Mouse (Mus musculus) central nervous system, embryonic 14 days (tissue): ENCODE measurements around the gene Mef2a. TPM values are rescaled to one million over a fixed set of nuclear protein-coding genes. Genes with fewer than 3 reads are reported as not detected.

ENCODE experiments used
- polyA plus RNA-seq: library from polyadenylated mRNA; depleted of rRNA; stranded (reverse); fragments of >200 nt; gene quantifications from 2 replicates; pipeline ENCODE4 v1.2.3, GENCODE M21; 2012; rRNA removed

Mef2a gene
- polyA plus RNA-seq = 31.8 and 35.4 TPM in 2 replicates

DNA sequence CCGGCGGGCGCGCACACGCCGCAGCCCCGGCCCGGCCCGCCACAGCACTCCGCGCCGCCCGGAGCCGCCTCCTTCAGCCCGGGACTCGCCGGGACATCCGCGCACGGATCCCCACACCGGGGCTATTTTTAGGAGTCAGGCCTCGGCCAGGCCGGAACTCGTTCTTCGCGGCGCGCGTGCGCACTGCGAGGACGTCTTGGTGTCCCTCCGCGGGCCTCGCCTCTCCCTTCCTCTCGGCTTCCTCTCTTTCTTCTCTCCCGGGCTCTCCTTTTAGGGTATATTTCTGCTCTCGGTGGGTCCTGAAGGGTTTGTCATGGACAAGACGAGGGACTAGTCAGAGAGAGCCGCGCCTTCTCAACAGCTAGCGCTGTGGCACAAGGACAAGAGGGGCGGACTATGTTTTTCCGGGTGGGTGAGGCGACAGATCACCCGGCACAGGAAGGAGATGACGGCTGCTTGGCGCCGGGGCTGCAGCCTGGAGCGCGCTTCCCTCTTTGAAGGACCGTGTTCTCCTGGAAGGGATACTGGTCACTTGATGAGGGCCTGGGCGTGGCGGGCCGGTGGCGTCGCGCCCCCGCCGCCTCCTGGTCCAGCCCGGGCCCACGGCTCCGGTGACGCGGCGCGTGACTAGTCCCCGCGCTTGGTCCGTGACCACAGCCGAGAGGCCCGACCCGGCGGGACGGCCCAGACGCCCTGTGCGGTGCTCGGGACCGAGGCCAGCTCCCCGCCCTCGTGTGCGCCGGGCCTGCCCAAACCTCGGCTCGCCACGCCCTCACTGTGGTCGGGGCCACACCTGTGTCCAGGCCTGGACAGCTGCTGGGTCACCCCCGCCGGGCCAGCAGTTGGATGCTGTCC is at the start of gene Mef2a:
Gene Mef2a (minus strand): TSS at position 130 of the 855 bp plus-strand sequence.

DNA sequence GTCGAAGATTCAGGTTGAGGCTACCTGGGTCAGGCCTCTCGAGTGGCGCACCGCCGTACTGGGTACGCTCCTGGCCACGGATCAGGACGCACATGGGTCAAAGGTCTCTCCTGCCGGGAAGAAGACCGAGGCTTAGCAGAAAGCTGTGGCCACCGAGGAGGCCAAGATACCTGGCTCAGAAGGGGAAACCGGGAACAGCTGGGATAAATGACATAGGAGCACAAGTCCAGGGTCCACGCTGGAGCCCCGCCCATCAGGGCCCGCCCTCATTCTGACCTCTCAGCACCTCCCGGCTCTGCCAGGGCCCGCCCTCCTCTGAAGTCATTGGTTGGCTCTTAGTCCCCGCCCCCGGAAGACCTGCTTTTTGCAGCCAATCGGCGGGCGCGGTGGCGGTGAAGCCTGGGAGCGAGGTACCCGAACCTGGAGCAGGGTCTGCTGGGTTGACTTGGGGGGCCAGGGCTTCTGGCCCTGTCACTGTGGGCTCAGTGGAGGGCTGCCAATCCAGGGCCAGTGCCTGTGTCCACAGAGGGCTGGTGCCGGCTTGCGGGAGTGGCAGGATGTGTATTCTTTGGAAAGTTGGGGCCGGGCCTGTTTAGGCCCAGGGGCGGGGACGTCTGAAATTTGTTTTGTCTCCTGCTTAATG is 150.3 kb downstream of the Mef2a start, which contains the start of gene Lysmd4:
Gene Lysmd4 (plus strand): TSS at position 325 of the 643 bp plus-strand sequence.

Other genes with a start within 250 kb of the Mef2a start
- 31.1 and 35.8 TPM in 2 replicates for gene Lysmd4, start 150.3 kb downstream of the Mef2a start, polyA plus RNA-seq